Mouse (Mus musculus): ENCODE measurements around the gene Olfr128. TPM values are rescaled to one million over a fixed set of nuclear protein-coding genes. Genes with fewer than 3 reads are reported as not detected.
"Not testable (repeated sequence)": the region's sequence is repeated elsewhere in the genome, so short reads cannot be mapped to it uniquely, and the experiment has no call there.

The Olfr128 gene
- not detected in 2 replicates for polyA plus RNA-seq (2016; fragmentation: Nextera tagmentation; extraction: Ambion mirVana)

GRCm38 (mm10) chr17:37920248-37920647 is at the start of gene Olfr128:
Gene Olfr128, plus strand, starts transcription at chr17:37920548.
- no peak within 1 kb of the TSS for H3K27ac ChIP-seq
- H3K9me3 ChIP-seq: no peaks in the 10 kb centered on the region
- no peaks in the 10 kb centered on the region for H3K4me1 ChIP-seq
- no peak within 1 kb of the TSS for H3K4me2 ChIP-seq
- no peaks in the 10 kb centered on the region for H3K36me3 ChIP-seq (replicated peaks)
- no peaks in the 10 kb centered on the region for H3K27me3 ChIP-seq
- no peak within 1 kb of the TSS for H3K9ac ChIP-seq
- ATAC-seq (ENCODE audit: low FRiP score): no peak
- no peak within 1 kb of the TSS for H3K4me3 ChIP-seq (replicated peaks)

GRCm38 (mm10) chr17:37873830-37874229 is 46.5 kb upstream of the Olfr128 start:
- no peak overlapping the region for H3K9ac ChIP-seq
- H3K4me2 ChIP-seq: no peak overlapping the region
- H3K4me1 ChIP-seq: peaks cover 3% of the 10 kb centered on the region; the same call in 1 of the 2 replicates
- no peak for ATAC-seq (ENCODE audit: low FRiP score)
- H3K4me3 ChIP-seq (replicated peaks): no peak overlapping the region
- H3K27me3 ChIP-seq: no peaks in the 10 kb centered on the region
- no peaks in the 10 kb centered on the region for H3K36me3 ChIP-seq (replicated peaks)
- H3K27ac ChIP-seq: no peak overlapping the region
- no peaks in the 10 kb centered on the region for H3K9me3 ChIP-seq
- WGBS: 87% methylated on average over 3 of the region's 3 CpGs

- H3K9me3 ChIP-seq: no peaks in the 10 kb centered on the region
- H3K4me3 ChIP-seq (replicated peaks): no peak within 1 kb of the TSS
- H3K4me2 ChIP-seq: no peak within 1 kb of the TSS
- no peak for ATAC-seq (ENCODE audit: low FRiP score)
- no peak within 1 kb of the TSS for H3K27ac ChIP-seq
- no peaks in the 10 kb centered on the region for H3K36me3 ChIP-seq (replicated peaks)
- WGBS: 83% methylated on average over 1 of the region's 1 CpGs
- no peaks in the 10 kb centered on the region for H3K4me1 ChIP-seq
- no peaks in the 10 kb centered on the region for H3K27me3 ChIP-seq
- H3K9ac ChIP-seq: no peak within 1 kb of the TSS
These were observed 20.2 kb upstream of the Olfr128 start, which contains the start of gene Olfr127 for GRCm38 (mm10) chr17:37900137-37900536. Gene Olfr127, plus strand, starts transcription at chr17:37900437.

GRCm38 (mm10) chr17:37906821-37907220 is 13.5 kb upstream of the Olfr128 start:
- H3K27me3 ChIP-seq; ATAC-seq (ENCODE audit: low FRiP score); H3K4me1 ChIP-seq; H3K4me3 ChIP-seq (replicated peaks); H3K27ac ChIP-seq; H3K9ac ChIP-seq; H3K4me2 ChIP-seq; H3K36me3 ChIP-seq (replicated peaks); H3K9me3 ChIP-seq: not testable (repeated sequence)
- WGBS: 76% methylated on average over 8 of the region's 8 CpGs

- no peak for ATAC-seq (ENCODE audit: low FRiP score)
- H3K36me3 ChIP-seq (replicated peaks): no peaks in the 10 kb centered on the region
- WGBS: 68% methylated on average over 2 of the region's 2 CpGs
- H3K4me3 ChIP-seq (replicated peaks): no peak within 1 kb of the TSS
- H3K9ac ChIP-seq: no peak within 1 kb of the TSS
- H3K27me3 ChIP-seq: no peaks in the 10 kb centered on the region
- no peaks in the 10 kb centered on the region for H3K4me1 ChIP-seq
- no peak within 1 kb of the TSS for H3K27ac ChIP-seq
- no peaks in the 10 kb centered on the region for H3K9me3 ChIP-seq
- H3K4me2 ChIP-seq: no peak within 1 kb of the TSS
These were observed 32.6 kb downstream of the Olfr128 start, which contains the start of gene Olfr761 for GRCm38 (mm10) chr17:37952979-37953378. Gene Olfr761, minus strand, starts transcription at chr17:37953079.

GRCm38 (mm10) chr17:37973591-37973990 is 53.2 kb downstream of the Olfr128 start:
- WGBS: 88% methylated on average over 3 of the region's 3 CpGs
- H3K4me1 ChIP-seq: no peaks in the 10 kb centered on the region

More at GRCm38 (mm10) chr17:37973591-37973990, 53.2 kb downstream of the Olfr128 start:
- Histone ChIP-seq H3K27me3 (no peaks in the 10 kb centered on the region), H3K27ac (no peak overlapping the region), H3K4me3 (replicated peaks) (no peak overlapping the region), H3K36me3 (replicated peaks) (no peaks in the 10 kb centered on the region), H3K9ac (no peak overlapping the region), H3K9me3 (no peaks in the 10 kb centered on the region), H3K4me2 (no peak overlapping the region)
- no peak for ATAC-seq (ENCODE audit: low FRiP score)

Other genes with a start within 250 kb of the Olfr128 start
- not detected in 2 replicates for gene Olfr119, start 224.0 kb upstream of the Olfr128 start, polyA plus RNA-seq (2016; fragmentation: Nextera tagmentation; extraction: Ambion mirVana)
- not detected in 2 replicates for gene Olfr120, start 198.7 kb upstream of the Olfr128 start, polyA plus RNA-seq (2016; fragmentation: Nextera tagmentation; extraction: Ambion mirVana)
- gene Olfr121, start 171.7 kb upstream of the Olfr128 start, polyA plus RNA-seq (2016; fragmentation: Nextera tagmentation; extraction: Ambion mirVana): not detected in 2 replicates
- not detected in 2 replicates for gene Olfr122, start 151.9 kb upstream of the Olfr128 start, polyA plus RNA-seq (2016; fragmentation: Nextera tagmentation; extraction: Ambion mirVana)
- gene Olfr123, start 127.0 kb upstream of the Olfr128 start, polyA plus RNA-seq (2016; fragmentation: Nextera tagmentation; extraction: Ambion mirVana): not detected in 2 replicates
- not detected in 2 replicates for gene Olfr124, start 120.7 kb upstream of the Olfr128 start, polyA plus RNA-seq (2016; fragmentation: Nextera tagmentation; extraction: Ambion mirVana)
- not detected in 2 replicates for gene Olfr125, start 87.6 kb upstream of the Olfr128 start, polyA plus RNA-seq (2016; fragmentation: Nextera tagmentation; extraction: Ambion mirVana)
- gene Olfr126, start 73.1 kb upstream of the Olfr128 start, polyA plus RNA-seq (2016; fragmentation: Nextera tagmentation; extraction: Ambion mirVana): not detected in 2 replicates
- gene Olfr127, start 20.1 kb upstream of the Olfr128 start, polyA plus RNA-seq (2016; fragmentation: Nextera tagmentation; extraction: Ambion mirVana): not detected in 2 replicates
- gene Olfr761, start 32.5 kb downstream of the Olfr128 start, polyA plus RNA-seq (2016; fragmentation: Nextera tagmentation; extraction: Ambion mirVana): not detected in 2 replicates
- gene Olfr129, start 139.5 kb downstream of the Olfr128 start, polyA plus RNA-seq (2016; fragmentation: Nextera tagmentation; extraction: Ambion mirVana): 0.05 TPM in 1 of 2 replicates, not detected in the other
- not detected in 2 replicates for gene Olfr130, start 143.4 kb downstream of the Olfr128 start, polyA plus RNA-seq (2016; fragmentation: Nextera tagmentation; extraction: Ambion mirVana)
- gene Olfr131, start 168.1 kb downstream of the Olfr128 start, polyA plus RNA-seq (2016; fragmentation: Nextera tagmentation; extraction: Ambion mirVana): not detected in 2 replicates
- gene Olfr132, start 214.0 kb downstream of the Olfr128 start, polyA plus RNA-seq (2016; fragmentation: Nextera tagmentation; extraction: Ambion mirVana): not detected in 2 replicates
- not detected in 2 replicates for gene Olfr133, start 224.7 kb downstream of the Olfr128 start, polyA plus RNA-seq (2016; fragmentation: Nextera tagmentation; extraction: Ambion mirVana)

All from forebrain, embryonic 12.5 days (tissue).